Mouse (Mus musculus): ENCODE results near the gene Fyb.
"Not testable (repeated sequence)": the region's sequence is repeated elsewhere in the genome, so short reads cannot be mapped to it uniquely, and the experiment has no call there.

Gene Fyb

DNA sequence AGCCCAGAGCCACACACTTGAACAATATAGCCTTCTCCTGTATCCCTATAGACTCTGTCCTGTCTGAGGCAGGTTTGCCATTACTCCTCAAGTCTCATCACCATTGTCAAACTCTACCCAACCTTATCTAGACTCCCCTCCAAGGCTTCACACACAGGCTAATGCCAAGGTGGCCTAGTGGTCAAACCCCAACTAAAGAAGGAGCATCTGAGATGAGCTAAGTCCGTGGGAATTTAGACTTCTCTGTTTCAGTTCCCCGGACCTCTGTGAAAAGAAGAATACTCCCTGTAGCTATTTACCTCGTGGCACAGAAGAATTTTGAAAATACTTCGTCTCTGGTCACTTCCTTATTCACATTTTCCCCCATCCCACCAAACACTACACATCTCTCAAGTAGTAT is 39.5 kb downstream of the Fyb start:
- DNase-seq (ENCODE audit: low read depth, low spot score) = no peak

DNA sequence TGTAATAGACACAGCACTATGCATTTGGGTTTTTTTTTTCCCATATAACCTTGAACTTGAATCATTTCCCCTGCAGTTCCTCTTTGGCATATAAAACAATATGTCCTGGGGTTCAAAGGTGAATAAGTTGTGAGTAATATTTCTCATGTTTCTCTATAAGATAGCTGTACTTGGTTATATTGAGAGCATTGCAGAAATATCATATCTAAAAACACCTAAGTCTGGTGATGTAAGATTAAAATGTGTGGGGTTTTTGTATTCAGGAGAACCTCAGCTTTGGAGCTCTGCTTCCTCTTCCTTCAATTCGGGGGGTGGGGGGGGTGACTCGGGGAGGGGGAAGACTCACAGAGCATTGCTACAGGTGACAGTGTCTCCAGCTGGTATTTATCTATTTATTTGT is 40.0 kb downstream of the Fyb start:
- no peak for DNase-seq (ENCODE audit: low read depth, low spot score)

DNA sequence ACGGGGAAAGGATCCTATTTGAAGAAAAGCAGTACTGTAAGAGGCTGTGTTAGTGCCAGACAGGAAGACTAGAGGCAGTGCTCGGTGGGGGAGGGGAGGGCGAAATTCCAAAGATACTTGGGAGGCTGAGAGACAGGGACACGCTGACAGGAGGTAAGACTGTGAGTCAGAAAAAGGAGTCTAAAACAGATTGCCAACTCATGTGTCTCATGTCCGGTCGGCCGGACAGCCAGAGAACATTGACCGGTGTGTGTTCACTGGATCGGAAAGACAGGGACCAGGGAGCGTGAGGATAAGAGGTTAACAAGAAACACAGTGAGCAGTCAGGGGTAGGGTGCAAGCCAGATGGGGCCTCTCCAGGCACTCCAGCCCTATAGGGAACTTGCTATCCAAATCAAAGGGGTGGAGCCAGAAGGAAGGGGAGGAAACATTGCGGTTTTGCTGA is 42.3 kb downstream of the Fyb start:
- no peak for DNase-seq (ENCODE audit: low read depth, low spot score)

DNA sequence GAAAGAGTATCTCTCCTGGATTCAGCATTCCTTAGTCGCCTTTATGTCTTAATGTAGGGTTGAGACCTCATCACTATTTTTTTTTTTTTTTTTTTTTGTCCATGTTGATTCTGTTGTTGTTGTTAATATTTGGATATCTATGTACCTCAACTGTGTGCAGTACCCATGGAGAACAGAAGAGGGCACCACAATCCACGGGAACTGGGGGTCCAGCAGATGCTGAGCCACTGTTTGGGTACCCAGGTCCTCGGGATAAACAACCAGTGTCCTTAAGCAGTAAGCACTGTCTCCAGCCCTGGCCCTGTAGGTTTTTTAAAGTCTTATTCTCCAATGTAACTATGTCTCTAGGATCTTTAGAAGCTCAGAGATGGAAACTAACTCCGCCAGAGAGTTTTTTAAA is 43.2 kb downstream of the Fyb start:
- no peak for DNase-seq (ENCODE audit: low read depth, low spot score)

DNA sequence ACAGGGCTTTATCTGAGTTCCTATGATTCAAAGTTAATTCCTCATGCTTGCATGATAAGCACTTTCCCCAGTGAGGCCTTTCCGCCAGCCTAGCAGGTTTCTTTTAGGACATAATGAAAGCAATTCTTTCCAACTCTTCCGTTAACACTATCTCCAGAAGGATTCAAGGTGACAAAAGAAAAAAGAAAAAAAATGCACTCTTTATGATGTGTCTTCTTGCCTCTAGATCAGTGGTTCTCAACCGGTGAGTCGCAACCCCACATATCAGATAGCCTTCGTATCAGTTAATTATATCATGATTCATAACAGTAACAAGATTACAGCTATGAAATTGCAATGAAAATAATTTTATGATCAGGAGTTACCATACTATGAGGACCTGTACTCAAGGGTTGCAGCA is 45.3 kb downstream of the Fyb start:
- DNase-seq (ENCODE audit: low read depth, low spot score) = no peak

DNA sequence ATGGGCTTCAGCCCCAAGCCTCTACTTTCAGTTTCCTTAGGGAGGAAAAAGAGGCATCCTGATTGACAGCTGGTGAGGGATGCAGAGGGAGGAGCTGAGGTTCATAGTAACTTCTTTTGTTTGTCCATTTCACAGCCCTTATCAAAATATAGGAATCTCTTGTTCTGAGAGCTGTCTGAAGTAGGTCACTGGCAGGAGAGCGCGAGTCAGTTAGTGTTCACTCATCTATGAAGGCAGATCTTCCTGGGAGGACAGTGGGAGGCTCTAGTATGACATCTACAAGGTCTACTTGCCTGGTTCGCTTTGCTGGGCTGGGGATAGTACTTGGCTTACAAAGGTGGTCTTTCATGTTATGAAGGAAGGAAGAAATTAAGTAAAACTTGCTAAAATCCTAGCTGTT is 46.0 kb downstream of the Fyb start:
- DNase-seq (ENCODE audit: low read depth, low spot score) = no peak

DNA sequence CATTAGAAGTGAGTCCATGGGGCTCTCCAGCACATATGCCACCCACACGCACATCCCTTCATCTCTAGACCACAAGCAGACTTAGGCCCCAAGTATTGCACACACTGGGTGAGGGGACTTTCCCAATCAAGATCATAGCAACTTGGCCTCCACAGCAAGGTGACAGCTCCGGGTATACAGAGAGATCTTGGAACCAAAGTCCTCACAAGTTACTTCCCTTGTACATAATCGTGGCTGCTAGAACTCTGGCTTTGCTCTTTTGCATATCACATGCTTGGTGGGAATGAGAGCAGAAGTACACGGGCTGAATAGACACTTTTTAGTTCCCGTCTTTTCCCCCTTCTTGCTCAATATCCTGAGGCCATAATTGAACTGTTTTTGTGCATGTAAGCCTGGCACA is 46.4 kb downstream of the Fyb start:
- peak; percentile 7 for DNase-seq (ENCODE audit: low read depth, low spot score)

DNA sequence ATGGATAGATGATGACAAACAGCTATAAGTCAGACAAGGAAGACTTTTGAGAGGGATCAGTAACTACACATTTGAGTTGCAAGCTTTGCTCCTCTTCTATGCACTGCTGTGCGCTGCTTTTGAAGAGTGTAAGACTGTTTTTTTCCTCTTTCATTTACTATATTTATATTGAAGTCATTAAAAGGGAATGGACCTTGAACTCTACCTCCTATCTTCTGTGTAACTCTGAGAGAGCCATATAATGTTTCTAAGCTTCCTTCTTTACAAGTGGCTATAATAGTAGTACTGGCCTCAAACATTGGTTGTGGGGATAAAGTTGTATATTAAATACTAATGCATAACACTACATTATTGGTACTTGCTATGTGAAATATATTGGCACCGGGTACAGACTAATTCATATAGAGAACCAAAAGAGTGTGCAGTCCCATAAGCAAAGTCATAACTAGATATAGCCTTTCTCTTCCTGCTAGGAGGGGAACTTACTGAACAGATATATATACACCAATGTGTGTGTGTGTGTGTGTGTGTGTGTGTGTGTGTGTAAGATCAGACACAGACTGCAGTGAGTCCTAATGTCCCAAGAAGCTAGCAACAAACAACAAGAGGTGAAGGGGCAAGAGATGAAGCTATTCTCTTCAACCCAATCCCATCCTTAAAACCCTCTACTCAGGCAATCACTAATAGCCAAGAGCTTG is 47.7 kb downstream of the Fyb start:
- no peak for DNase-seq (ENCODE audit: low read depth, low spot score)

DNA sequence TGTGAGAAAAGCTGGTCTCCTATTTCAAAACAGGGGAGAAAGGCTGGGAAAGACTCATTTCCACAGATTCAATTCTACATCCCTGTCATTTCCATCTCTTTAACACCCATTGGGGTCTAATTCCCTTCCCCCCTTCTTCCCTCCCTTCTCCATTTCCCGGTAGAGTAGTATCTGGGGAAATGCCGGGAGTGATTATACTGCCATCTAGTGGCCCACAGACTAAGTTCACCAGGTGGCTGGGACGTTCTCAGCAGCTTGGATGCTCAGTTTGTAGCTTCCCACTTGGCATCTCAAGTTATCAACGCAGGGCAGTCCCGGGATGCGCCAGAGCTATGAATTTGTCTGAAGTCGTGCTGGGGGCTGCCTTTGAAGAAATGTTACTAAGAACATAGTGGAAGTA is 48.2 kb downstream of the Fyb start:
- peak; percentile 48 for DNase-seq (ENCODE audit: low read depth, low spot score)

DNA sequence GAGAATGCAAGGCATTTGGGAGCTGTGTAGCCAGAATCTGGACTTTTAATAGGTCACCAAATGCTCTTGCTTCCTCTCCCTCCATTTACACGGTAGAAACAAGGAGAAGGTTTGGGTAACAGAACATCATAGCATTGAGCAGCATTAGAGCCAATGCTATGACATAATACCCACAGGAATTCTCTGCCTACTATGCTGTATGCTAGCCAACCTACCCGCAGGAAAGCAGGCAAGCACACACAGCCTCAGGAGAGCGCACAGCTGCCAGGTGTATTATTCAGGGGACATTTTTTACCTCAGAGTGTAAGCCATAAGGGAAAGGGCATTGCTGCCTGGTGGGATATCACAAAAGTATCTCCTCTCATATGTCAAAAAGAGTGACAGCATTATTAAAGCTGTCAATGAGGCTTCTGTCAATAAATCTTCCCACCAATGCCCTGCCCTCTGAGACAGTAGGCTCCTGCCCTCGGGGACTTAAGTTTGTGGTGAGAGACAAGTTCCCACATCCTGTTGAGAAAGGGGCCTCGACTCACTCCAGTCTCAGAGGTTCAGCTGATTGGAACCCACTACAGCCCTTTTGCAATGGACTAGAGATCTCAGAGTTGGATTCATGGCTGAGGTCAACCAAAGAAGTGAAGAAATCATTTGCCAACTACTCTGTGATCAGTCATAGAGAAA is 51.8 kb downstream of the Fyb start:
- DNase-seq (ENCODE audit: low read depth, low spot score) = no peak

DNA sequence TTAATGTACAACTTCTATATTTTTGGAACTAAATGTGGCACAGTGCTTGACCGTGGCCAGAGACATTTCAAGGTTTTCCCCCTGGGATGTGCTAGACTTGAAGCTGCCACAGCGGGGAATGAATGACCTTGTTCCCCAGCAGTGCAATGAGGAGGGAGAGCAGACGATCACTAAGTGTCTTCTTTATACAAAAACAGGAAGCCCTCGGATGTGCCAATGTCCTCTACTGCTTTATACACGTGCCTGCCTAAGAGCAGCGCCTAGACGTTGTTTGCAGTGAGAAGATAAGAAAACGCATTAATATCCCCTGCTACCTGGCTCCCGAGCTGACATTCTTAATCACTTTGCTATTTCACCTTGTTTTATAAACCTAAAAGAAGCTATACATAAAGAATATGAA is 55.3 kb downstream of the Fyb start:
- no peak for DNase-seq (ENCODE audit: low read depth, low spot score)

DNA sequence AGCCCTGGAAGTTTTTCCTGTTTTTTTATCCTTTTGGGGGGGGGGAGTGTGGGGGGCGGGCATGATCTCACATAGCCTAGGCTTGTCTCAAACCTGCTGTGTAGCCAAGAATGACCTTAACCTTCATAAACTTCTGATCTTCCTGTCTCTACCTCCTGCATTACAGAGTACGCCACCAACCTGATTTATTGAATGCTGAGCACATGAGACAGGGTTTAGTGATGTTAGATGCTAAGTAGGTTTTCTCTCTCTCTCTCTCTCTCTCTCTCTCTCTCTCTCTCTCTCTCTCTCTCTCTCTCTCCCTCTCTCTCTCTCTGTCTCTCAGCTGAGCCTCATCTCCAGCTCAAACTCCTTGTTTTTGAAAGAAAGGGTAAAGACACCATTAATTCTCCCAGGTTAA is 56.0 kb downstream of the Fyb start:
- no peak for DNase-seq (ENCODE audit: low read depth, low spot score)

DNA sequence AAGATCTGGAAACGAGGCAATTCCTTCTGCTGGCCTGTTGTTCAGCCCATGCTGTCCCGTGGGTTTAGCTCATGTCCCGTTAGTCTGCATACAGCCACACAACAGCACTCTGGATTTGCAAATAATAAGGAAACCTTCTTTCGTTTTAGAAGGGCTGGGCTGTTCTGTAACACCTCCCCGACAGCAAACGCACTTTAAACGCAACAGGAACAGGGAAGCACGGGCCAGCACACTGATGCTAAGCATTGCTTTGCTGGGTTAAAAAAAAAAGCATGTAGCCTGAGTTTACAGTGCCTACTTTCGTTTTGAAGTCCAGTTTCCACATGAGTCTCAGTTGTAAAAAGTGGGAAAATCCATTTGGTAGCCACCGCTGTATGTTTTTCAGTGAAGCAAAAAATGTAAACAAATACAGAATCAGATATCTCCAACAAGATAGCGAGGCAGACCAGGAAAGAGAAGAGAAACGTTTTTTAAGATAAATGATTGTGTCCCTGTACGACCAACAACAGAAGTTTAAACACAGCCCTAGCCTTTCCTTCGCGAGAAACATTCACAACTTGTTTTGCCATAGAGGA is 56.6 kb downstream of the Fyb start:
- DNase-seq (ENCODE audit: low read depth, low spot score) = no peak

DNA sequence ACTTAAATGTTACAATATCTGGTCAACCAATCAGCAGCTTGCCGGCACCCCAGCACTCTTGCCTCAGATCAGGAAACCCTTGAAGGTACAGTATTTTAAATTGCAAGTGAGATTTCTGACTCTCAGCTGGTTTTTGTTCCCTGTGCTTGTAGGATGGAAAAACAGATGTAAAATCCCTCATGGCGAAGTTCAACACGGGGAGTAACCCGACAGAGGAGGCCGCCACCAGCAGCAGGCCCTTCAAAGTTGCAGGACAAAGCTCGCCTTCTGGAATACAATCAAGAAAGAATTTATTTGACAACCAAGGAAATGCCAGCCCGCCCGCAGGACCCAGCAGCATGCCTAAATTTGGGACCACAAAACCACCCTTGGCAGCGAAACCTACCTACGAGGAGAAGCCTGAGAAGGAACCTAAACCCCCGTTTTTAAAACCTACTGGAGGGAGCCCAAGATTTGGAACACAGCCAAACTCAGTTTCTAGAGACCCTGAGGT is 57.2 kb downstream of the Fyb start:
- no peak for DNase-seq (ENCODE audit: low read depth, low spot score)

DNA sequence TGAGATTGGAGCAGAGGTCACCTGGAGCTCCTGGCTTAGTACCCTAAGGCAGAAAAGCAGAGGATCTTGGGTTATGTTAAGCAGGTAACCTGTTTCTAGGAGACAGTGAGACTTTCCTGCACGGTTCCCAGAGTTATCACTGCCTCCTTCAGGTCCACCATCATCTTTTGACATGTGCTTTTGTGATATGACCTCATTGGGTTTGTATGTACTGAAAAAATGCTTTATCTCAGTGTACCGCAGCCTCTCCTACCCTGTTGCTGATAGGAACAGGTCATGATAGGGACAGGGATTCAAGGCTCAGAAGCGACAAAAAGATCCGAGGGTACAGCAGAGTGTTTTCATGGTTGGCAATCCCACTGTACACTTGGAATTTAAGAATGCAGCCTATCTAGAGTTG is 62.0 kb downstream of the Fyb start:
- DNase-seq (ENCODE audit: low read depth, low spot score) = no peak

DNA sequence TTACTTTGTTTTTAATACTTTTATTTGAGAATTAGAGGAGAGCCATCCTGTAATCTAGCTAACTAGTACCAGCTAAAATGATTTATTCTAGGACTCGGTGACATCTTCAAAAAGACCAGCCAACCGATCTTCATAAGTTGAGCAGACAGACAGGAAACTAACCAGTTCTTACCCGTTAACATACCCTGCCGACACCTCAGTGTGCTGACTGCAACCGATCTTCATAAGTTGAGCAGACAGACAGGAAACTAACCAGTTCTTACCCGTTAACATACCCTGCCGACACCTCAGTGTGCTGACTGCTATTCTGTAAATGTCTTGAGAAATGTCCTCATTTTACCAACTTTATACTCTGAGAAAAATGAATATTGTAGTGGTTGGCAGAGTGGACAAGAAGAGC is 63.7 kb downstream of the Fyb start:
- not testable (repeated sequence) for DNase-seq (ENCODE audit: low read depth, low spot score)

DNA sequence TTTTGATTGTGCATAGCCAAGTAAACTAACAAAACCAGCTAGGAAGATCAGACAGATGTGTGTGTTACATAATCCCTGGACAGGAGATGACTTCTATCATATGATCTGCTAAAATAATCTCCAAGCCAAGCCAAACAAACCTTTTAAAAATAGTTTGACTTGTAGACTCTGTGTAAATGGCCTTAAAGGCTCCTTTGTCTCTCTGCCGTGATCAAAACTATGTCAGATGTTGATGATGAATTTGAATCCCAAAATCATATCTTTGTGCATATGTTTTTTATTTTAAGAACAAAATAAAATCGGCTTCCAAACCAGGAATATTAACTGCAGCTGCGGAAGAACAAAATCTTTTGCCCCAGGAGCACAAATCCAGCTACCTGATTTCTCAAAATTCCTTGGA is 64.9 kb downstream of the Fyb start:
- DNase-seq (ENCODE audit: low read depth, low spot score) = no peak

DNA sequence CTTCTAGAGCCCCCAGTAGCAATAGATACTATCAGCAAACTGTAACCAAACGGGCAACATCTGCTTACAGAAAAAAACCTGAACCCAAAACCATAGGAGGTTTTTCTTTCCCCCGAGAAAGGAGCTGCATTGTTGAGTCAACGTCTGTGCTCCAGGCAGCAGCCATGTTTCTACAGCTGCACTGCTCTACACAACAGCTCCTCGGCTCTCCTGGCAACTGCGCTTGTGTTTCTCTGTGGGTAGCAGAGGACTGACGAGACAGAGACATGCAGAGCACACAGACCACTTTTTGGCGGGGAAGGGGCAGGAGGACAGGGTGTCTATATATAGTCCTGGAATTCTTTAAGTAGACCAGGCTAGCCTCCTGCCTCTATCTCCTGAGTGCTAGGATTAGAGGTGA is 65.5 kb downstream of the Fyb start:
- no peak for DNase-seq (ENCODE audit: low read depth, low spot score)

DNA sequence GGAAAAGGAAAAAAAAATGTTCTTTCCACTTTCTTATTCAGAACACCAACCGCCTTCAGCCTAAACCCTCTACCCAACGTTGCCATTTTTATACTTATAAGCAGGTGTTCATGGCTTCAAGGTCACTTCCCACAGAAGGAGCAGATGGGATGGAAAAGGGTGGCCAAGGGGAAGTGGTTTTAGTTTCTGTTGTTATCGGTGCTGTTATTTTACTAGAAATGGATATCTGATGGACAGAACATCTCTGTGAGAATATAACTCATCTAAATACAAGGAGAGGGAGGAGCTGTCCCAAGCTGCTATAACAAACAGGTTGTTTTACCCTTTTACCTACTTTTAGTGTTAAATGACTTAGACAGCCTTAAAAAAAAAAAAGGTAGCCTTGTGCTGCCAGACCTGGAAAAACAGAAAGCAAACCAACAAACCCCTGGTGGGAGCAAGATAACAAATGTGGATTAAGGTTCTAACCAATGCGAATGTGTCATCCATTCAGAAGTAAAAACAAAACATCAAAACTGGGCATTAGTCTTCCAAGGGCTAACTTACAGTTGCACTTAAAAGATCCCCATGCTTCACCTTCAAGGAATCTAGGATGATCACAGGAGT is 68.3 kb downstream of the Fyb start:
- no peak for DNase-seq (ENCODE audit: low read depth, low spot score)

DNA sequence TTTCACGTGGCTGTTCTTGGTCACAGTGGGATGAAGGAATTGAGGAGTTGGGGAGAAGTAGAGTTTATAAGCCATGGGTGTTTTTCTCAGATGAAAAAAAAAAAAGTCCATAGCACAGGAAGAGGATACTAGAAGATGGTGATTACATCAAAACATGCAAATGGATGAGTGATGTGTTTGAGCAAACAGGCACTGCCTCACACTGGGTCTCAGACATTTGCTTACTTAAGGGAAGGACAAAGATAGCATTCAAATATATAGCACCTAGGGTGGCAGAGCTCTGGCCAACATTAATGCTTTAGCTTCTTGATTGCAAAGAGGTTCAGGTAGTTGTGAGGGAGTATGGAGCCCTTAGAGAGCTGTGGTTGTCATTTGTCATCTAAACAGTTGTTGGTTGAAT is 68.9 kb downstream of the Fyb start:
- DNase-seq (ENCODE audit: low read depth, low spot score) = no peak

DNA sequence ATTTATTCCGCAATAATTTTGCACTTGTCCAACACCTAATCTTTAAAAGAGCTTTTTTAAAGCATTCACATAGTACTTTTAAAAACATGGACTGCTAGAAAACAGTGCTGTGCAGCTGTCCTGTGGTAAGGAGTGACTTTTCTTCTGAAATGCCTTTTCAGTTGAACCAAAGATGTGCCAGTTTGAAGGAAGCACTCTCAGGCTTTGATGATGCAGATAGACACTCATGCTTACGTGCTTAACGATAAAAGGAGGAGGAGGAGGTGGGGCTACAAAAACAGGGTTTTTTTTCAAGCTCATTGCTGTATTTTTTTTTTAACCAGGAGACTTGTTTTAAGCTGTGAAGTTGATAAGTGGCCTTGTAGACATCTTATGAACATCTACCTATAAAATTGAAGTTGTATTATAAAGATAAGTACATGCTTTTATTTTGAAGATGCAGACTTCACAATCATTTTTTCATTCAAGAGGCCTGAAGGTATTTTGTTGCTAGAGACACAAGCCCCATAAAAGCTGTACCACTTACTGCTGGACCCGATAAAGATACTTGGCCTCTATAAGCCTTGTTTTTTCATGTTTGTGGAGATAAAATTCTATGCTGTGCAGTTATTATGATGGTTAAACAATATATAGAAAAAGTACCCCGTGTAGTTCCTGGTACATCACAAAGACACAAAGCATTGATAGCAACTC is 70.1 kb downstream of the Fyb start:
- no peak for DNase-seq (ENCODE audit: low read depth, low spot score)

DNA sequence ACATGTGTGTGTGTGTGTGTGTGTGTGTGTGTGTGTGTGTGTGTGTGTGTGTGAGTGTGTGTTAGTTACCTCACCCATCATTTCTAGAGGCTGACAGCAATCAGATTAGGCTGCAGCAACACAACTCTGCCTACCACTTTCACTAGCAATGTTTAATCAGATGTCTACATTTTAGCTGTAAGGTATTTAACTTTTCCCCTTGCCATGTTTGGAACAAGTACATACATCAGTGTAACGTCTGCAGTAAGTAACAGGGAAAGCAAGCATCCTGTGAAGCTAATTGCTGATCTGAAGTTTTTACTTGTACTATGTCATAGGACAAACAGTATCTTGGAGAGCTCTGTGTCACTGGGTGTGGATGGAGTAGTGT is 70.6 kb downstream of the Fyb start:
- DNase-seq (ENCODE audit: low read depth, low spot score) = no peak
